Mouse (Mus musculus): ENCODE measurements around the gene Ggta1. TPM values are rescaled to one million over a fixed set of nuclear protein-coding genes. Genes with fewer than 3 reads are reported as not detected.
"Not testable (repeated sequence)": the region's sequence is repeated elsewhere in the genome, so short reads cannot be mapped to it uniquely, and the experiment has no call there.

The Ggta1 gene
- polyA plus RNA-seq, 1 experiment from 2014 or later: 4.1 TPM

GRCm38 (mm10) chr2:35465677-35466076, 2.6 kb upstream of the Ggta1 start:
- H3K27ac ChIP-seq: no peak overlapping the region

GRCm38 (mm10) chr2:35464548-35464947, 1.5 kb upstream of the Ggta1 start:
- Histone ChIP-seq H3K27me3 (peaks cover 21% of the 10 kb centered on the region), H3K36me3 (ENCODE audit: poor library complexity, severe bottlenecking) (no peaks in the 10 kb centered on the region), H3K9ac (no peak overlapping the region), H3K4me1 (peaks cover 34% of the 10 kb centered on the region), H3K4me3 (no peak overlapping the region), H3K27ac (no peak overlapping the region), H3K9me3 (replicated peaks) (no peaks in the 10 kb centered on the region), H3K4me2 (no peak overlapping the region)
- ATAC-seq: no peak
- 23% methylated on average over 3 of the region's 3 CpGs for WGBS

More at GRCm38 (mm10) chr2:35465677-35466076, 2.6 kb upstream of the Ggta1 start:
- H3K9me3 ChIP-seq (replicated peaks): no peaks in the 10 kb centered on the region
- peaks cover 17% of the 10 kb centered on the region for H3K27me3 ChIP-seq
- no peak overlapping the region for H3K4me2 ChIP-seq
- peaks cover 34% of the 10 kb centered on the region for H3K4me1 ChIP-seq
- H3K36me3 ChIP-seq (ENCODE audit: poor library complexity, severe bottlenecking): no peaks in the 10 kb centered on the region
- H3K9ac ChIP-seq: no peak overlapping the region
- no peak overlapping the region for H3K4me3 ChIP-seq
- ATAC-seq: no peak

GRCm38 (mm10) chr2:35464089-35464534, 1.1 kb upstream of the Ggta1 start:
- Histone ChIP-seq H3K4me2 (no peak overlapping the region), H3K9me3 (replicated peaks) (no peaks in the 10 kb centered on the region), H3K4me3 (no peak overlapping the region), H3K9ac (no peak overlapping the region), H3K4me1 (peaks cover 34% of the 10 kb centered on the region), H3K36me3 (ENCODE audit: poor library complexity, severe bottlenecking) (no peaks in the 10 kb centered on the region), H3K27me3 (peaks cover 21% of the 10 kb centered on the region), H3K27ac (no peak overlapping the region)
- ATAC-seq: no peak
- WGBS: 54% methylated on average over 7 of the region's 7 CpGs

GRCm38 (mm10) chr2:35463372-35464088, 499 bp upstream of the Ggta1 start:
- no peaks in the 10 kb centered on the region for H3K9me3 ChIP-seq (replicated peaks)
- H3K4me1 ChIP-seq: peaks cover 34% of the 10 kb centered on the region
- H3K9ac ChIP-seq: no peak overlapping the region
- H3K4me2 ChIP-seq: peak overlapping the region; percentile 16
- no peaks in the 10 kb centered on the region for H3K36me3 ChIP-seq (ENCODE audit: poor library complexity, severe bottlenecking)
- ATAC-seq: peak; percentile 53; the same call in 1 of the 2 replicates
- H3K27me3 ChIP-seq: peaks cover 21% of the 10 kb centered on the region
- no peak overlapping the region for H3K4me3 ChIP-seq
- H3K27ac ChIP-seq: no peak overlapping the region
- 19% methylated on average over 19 of the region's 19 CpGs for WGBS

- Histone ChIP-seq H3K9ac (peak overlapping the region; percentile 70), H3K27ac (no peak overlapping the region), H3K36me3 (ENCODE audit: poor library complexity, severe bottlenecking) (no peaks in the 10 kb centered on the region), H3K4me1 (peaks cover 34% of the 10 kb centered on the region), H3K4me2 (peak overlapping the region; percentile 93), H3K27me3 (peaks cover 21% of the 10 kb centered on the region), H3K9me3 (replicated peaks) (no peaks in the 10 kb centered on the region), H3K4me3 (peak overlapping the region; percentile 54)
- whole genome bisulfite sequencing: under 1% methylated on average over 39 of the region's 52 CpGs
- peak; percentile 64 for ATAC-seq
Measured at GRCm38 (mm10) chr2:35461971-35462787, 852 bp downstream of the Ggta1 start.

- H3K36me3 ChIP-seq (ENCODE audit: poor library complexity, severe bottlenecking): no peaks in the 10 kb centered on the region
- H3K27me3 ChIP-seq: peaks cover 21% of the 10 kb centered on the region
- 0 out of 2 replicates have a peak overlapping the region, but pooled peaks have one; percentile 5 for H3K9ac ChIP-seq
- peaks cover 34% of the 10 kb centered on the region for H3K4me1 ChIP-seq
- H3K27ac ChIP-seq: no peak overlapping the region
- peak overlapping the region; percentile 54 for H3K4me3 ChIP-seq
- H3K4me2 ChIP-seq: peak overlapping the region; percentile 93
- H3K9me3 ChIP-seq (replicated peaks): no peaks in the 10 kb centered on the region
- ATAC-seq: 0 out of 2 replicates have a peak, but pooled peaks have one; percentile 11
- WGBS: 4% methylated on average over 20 of the region's 20 CpGs
Measured at GRCm38 (mm10) chr2:35461131-35461947, 1.7 kb downstream of the Ggta1 start.

- H3K27ac ChIP-seq: no peak overlapping the region
- peak overlapping the region; percentile 93 for H3K4me2 ChIP-seq
- WGBS: 22% methylated on average over 6 of the region's 6 CpGs
- H3K9ac ChIP-seq: no peak overlapping the region
- H3K4me1 ChIP-seq: peaks cover 34% of the 10 kb centered on the region
- H3K4me3 ChIP-seq: no peak overlapping the region
- H3K9me3 ChIP-seq (replicated peaks): no peaks in the 10 kb centered on the region
- H3K27me3 ChIP-seq: peaks cover 21% of the 10 kb centered on the region
- ATAC-seq: no peak
- no peaks in the 10 kb centered on the region for H3K36me3 ChIP-seq (ENCODE audit: poor library complexity, severe bottlenecking)
Measured at GRCm38 (mm10) chr2:35460378-35460880, 2.6 kb downstream of the Ggta1 start.

- H3K27me3 ChIP-seq: peaks cover 21% of the 10 kb centered on the region
- no peak overlapping the region for H3K9ac ChIP-seq
- no peaks in the 10 kb centered on the region for H3K9me3 ChIP-seq (replicated peaks)
- ATAC-seq: no peak
- peaks cover 32% of the 10 kb centered on the region for H3K4me1 ChIP-seq
- no peaks in the 10 kb centered on the region for H3K36me3 ChIP-seq (ENCODE audit: poor library complexity, severe bottlenecking)
- no peak overlapping the region for H3K4me3 ChIP-seq
- H3K4me2 ChIP-seq: no peak overlapping the region
- H3K27ac ChIP-seq: no peak overlapping the region
Measured at GRCm38 (mm10) chr2:35459316-35459715, 3.7 kb downstream of the Ggta1 start.

- ATAC-seq: no peak
- H3K4me1 ChIP-seq: peaks cover 23% of the 10 kb centered on the region
- WGBS: 79% methylated on average over 4 of the region's 4 CpGs
Measured at GRCm38 (mm10) chr2:35458421-35458820, 4.6 kb downstream of the Ggta1 start.

GRCm38 (mm10) chr2:35453736-35454135, 9.3 kb downstream of the Ggta1 start:
- H3K4me1 ChIP-seq: no peaks in the 10 kb centered on the region
- no peak for ATAC-seq
- H3K36me3 ChIP-seq (ENCODE audit: poor library complexity, severe bottlenecking): no peaks in the 10 kb centered on the region

More at GRCm38 (mm10) chr2:35458421-35458820, 4.6 kb downstream of the Ggta1 start:
- Histone ChIP-seq H3K36me3 (ENCODE audit: poor library complexity, severe bottlenecking) (no peaks in the 10 kb centered on the region), H3K4me2 (no peak overlapping the region), H3K27me3 (peaks cover 21% of the 10 kb centered on the region), H3K4me3 (no peak overlapping the region), H3K27ac (no peak overlapping the region), H3K9ac (no peak overlapping the region), H3K9me3 (replicated peaks) (no peaks in the 10 kb centered on the region)

GRCm38 (mm10) chr2:35452695-35453094, 10.3 kb downstream of the Ggta1 start:
- ATAC-seq; H3K4me3 ChIP-seq; H3K4me1 ChIP-seq; H3K9me3 ChIP-seq (replicated peaks); H3K36me3 ChIP-seq (ENCODE audit: poor library complexity, severe bottlenecking); H3K27ac ChIP-seq; H3K9ac ChIP-seq; H3K4me2 ChIP-seq; H3K27me3 ChIP-seq: not testable (repeated sequence)
- 94% methylated on average over 6 of the region's 6 CpGs for WGBS

More at GRCm38 (mm10) chr2:35453736-35454135, 9.3 kb downstream of the Ggta1 start:
- Histone ChIP-seq H3K27ac (no peak overlapping the region), H3K27me3 (no peaks in the 10 kb centered on the region), H3K9ac (no peak overlapping the region), H3K9me3 (replicated peaks) (no peaks in the 10 kb centered on the region), H3K4me2 (no peak overlapping the region), H3K4me3 (no peak overlapping the region)
- WGBS: 81% methylated on average over 3 of the region's 3 CpGs
